Mouse (Mus musculus) frontal cortex, postnatal 25 days (tissue): ENCODE results near the gene Eef1a2.
A peak's percentile ranks its signal among the peaks of the same experiment; 100 is the strongest.
"Not testable (repeated sequence)": the region's sequence is repeated elsewhere in the genome, so short reads cannot be mapped to it uniquely, and the experiment has no call there.

Experiments used
- DNase-seq, 2 experiments: peaks; one replicate each; pipeline ENCODE4 v3.0.0; 2022; ENCODE audit warnings: low spot score in 2 of 2

Gene Eef1a2

GRCm38 (mm10) chr2:181156248-181157121 lies at the start of gene Eef1a2:
TSS of gene Eef1a2 (minus strand) at chr2:181157014.
- DNase-seq = peak; percentile 68 to 78

GRCm38 (mm10) chr2:181206118-181206517 lies 49.3 kb upstream of the Eef1a2 start:
- DNase-seq = no peak

- no peak for DNase-seq
Measured at GRCm38 (mm10) chr2:181205678-181206077, 48.9 kb upstream of the Eef1a2 start.

GRCm38 (mm10) chr2:181202886-181203285 lies 46.1 kb upstream of the Eef1a2 start:
- DNase-seq = no peak

GRCm38 (mm10) chr2:181202422-181202821 lies 45.6 kb upstream of the Eef1a2 start, which contains the start of gene Ptk6:
TSS of gene Ptk6 (minus strand) at chr2:181202789.
- no peak for DNase-seq

GRCm38 (mm10) chr2:181201606-181202005 lies 44.8 kb upstream of the Eef1a2 start:
- no peak for DNase-seq

- DNase-seq = no peak
Measured at GRCm38 (mm10) chr2:181196628-181197300, 40.0 kb upstream of the Eef1a2 start.

- DNase-seq = no peak
Measured at GRCm38 (mm10) chr2:181193044-181193443, 36.2 kb upstream of the Eef1a2 start.

- DNase-seq = no peak
Measured at GRCm38 (mm10) chr2:181191936-181192335, 35.1 kb upstream of the Eef1a2 start.

- not testable (repeated sequence) for DNase-seq
Measured at GRCm38 (mm10) chr2:181191385-181191784, 34.6 kb upstream of the Eef1a2 start.

GRCm38 (mm10) chr2:181189321-181189720 lies 32.5 kb upstream of the Eef1a2 start:
- DNase-seq = no peak

GRCm38 (mm10) chr2:181188681-181189080 lies 31.9 kb upstream of the Eef1a2 start:
- no peak for DNase-seq

- peak; percentile 77 to 85 for DNase-seq
Measured at GRCm38 (mm10) chr2:181187121-181188000, 30.5 kb upstream of the Eef1a2 start, which contains the start of gene Ppdpf. TSS of gene Ppdpf (plus strand) at chr2:181187247.

GRCm38 (mm10) chr2:181186635-181187034 lies 29.8 kb upstream of the Eef1a2 start:
- peak; percentile 79 to 84 for DNase-seq

GRCm38 (mm10) chr2:181180898-181181297 lies 24.1 kb upstream of the Eef1a2 start:
- DNase-seq = no peak

GRCm38 (mm10) chr2:181178471-181178870 lies 21.7 kb upstream of the Eef1a2 start:
- no peak for DNase-seq

GRCm38 (mm10) chr2:181178015-181178414 lies 21.2 kb upstream of the Eef1a2 start:
- DNase-seq = no peak

GRCm38 (mm10) chr2:181174646-181175045 lies 17.8 kb upstream of the Eef1a2 start:
- no peak for DNase-seq

- DNase-seq = no peak
Measured at GRCm38 (mm10) chr2:181166469-181166868, 9.7 kb upstream of the Eef1a2 start.

- DNase-seq = no peak
Measured at GRCm38 (mm10) chr2:181160821-181161220, 4.0 kb upstream of the Eef1a2 start.

GRCm38 (mm10) chr2:181159771-181160170 lies 3.0 kb upstream of the Eef1a2 start:
- DNase-seq = no peak

- DNase-seq = no peak
Measured at GRCm38 (mm10) chr2:181159091-181159514, 2.3 kb upstream of the Eef1a2 start.
